Mouse (Mus musculus): ENCODE measurements around the gene Wdsub1. TPM values are rescaled to one million over a fixed set of nuclear protein-coding genes. Genes with fewer than 3 reads are reported as not detected.

Wdsub1 gene
- total and polyA plus RNA-seq, 3 experiments, result 8.2 to 13.5 (median 12.9) TPM

- no peaks in the 10 kb centered on the region for H3K79me2 ChIP-seq (replicated peaks; ENCODE audit: control insufficient read depth, extremely low read depth, insufficient read depth, poor library complexity, severe bottlenecking)
- no peak overlapping the region for H3K27ac ChIP-seq (ENCODE audit: insufficient read depth, low read depth)
- no peaks in the 10 kb centered on the region for H3K27me3 ChIP-seq (replicated peaks)
- H3K4me2 ChIP-seq (ENCODE audit: insufficient read depth, low read depth, poor library complexity, severe bottlenecking), result no peak overlapping the region
- H3K4me1 ChIP-seq (ENCODE audit: control insufficient read depth in 1 of 2, insufficient read depth in 2 of 2), result peaks cover 0 to 3% of the 10 kb centered on the region in 2 experiments; a peak in 1 of 4 replicates
- TF ChIP-seq TCF12 (IDR thresholded peaks at IDR 0.05; ENCODE audit: low read depth, low read length) (no peak), MYC (IDR thresholded peaks at IDR 0.05; ENCODE audit: low read depth, low read length) (no peak), CHD1 (IDR thresholded peaks at IDR 0.05; ENCODE audit: low read depth, low read length) (no peak), MAZ (IDR thresholded peaks at IDR 0.05; ENCODE audit: low read depth, low read length) (no peak), EP300 (IDR thresholded peaks at IDR 0.05; ENCODE audit: low read length) (no peak), ELF1 (IDR thresholded peaks at IDR 0.05; ENCODE audit: low read depth, low read length) (no peak), USF1 (IDR thresholded peaks at IDR 0.05; ENCODE audit: low read depth, low read length) (no peak), UBTF (IDR thresholded peaks at IDR 0.05; ENCODE audit: low read depth, low read length) (no peak)
- no peak overlapping the region for H3K4me3 ChIP-seq (replicated peaks in 1 of 3; ENCODE audit: low read depth in 2 of 3, low read length in 2 of 3, poor library complexity in 1 of 3)
- no peak for DNase-seq (ENCODE audit: extremely low read depth)
- H3K36me3 ChIP-seq (replicated peaks in 1 of 2; ENCODE audit: control insufficient read depth in 1 of 2, insufficient read depth in 1 of 2, low read length in 1 of 2), result no peaks in the 10 kb centered on the region
- H3K9ac ChIP-seq (ENCODE audit: insufficient read depth, low read depth), result no peak overlapping the region
- dilution Hi-C loops (cut with MboI; ENCODE audit: extremely low pct_ligation_motif_present, extremely low pct_unique_long_range_greater_than_20kb, low sequenced_read_pairs) (no loop called here), in situ Hi-C loops (cut with MboI; ENCODE audit: low pct_ligation_motif_present, low pct_unique_long_range_greater_than_20kb, low sequenced_read_pairs) (no loop called here)
- H3K9me3 ChIP-seq (replicated peaks; ENCODE audit: low read length), result no peaks in the 10 kb centered on the region
These were observed 63.7 kb downstream of the Wdsub1 start for GRCm38 (mm10) chr2:59818663-59819062.

GRCm38 (mm10) chr2:59814997-59815396 lies 67.4 kb downstream of the Wdsub1 start:
- Histone ChIP-seq H3K27ac (ENCODE audit: insufficient read depth, low read depth) (no peak overlapping the region), H3K27me3 (replicated peaks) (no peaks in the 10 kb centered on the region), H3K9me3 (replicated peaks; ENCODE audit: low read length) (no peaks in the 10 kb centered on the region), H3K36me3 (replicated peaks in 1 of 2; ENCODE audit: control insufficient read depth in 1 of 2, insufficient read depth in 1 of 2, low read length in 1 of 2) (no peaks in the 10 kb centered on the region), H3K79me2 (replicated peaks; ENCODE audit: control insufficient read depth, extremely low read depth, insufficient read depth, poor library complexity, severe bottlenecking) (no peaks in the 10 kb centered on the region), H3K4me3 (replicated peaks in 1 of 3; ENCODE audit: low read depth in 2 of 3, low read length in 2 of 3, poor library complexity in 1 of 3) (no peak overlapping the region), H3K4me2 (ENCODE audit: insufficient read depth, low read depth, poor library complexity, severe bottlenecking) (no peak overlapping the region; the same call in 1 of the 2 replicates), H3K4me1 (ENCODE audit: control insufficient read depth in 1 of 2, insufficient read depth in 2 of 2) (peaks cover 0 to under 1% of the 10 kb centered on the region in 2 experiments; a peak in 1 of 4 replicates), H3K9ac (ENCODE audit: insufficient read depth, low read depth) (no peak overlapping the region)
- dilution Hi-C loops (cut with MboI; ENCODE audit: extremely low pct_ligation_motif_present, extremely low pct_unique_long_range_greater_than_20kb, low sequenced_read_pairs) (no loop called here), in situ Hi-C loops (cut with MboI; ENCODE audit: low pct_ligation_motif_present, low pct_unique_long_range_greater_than_20kb, low sequenced_read_pairs) (no loop called here)
- no peak for DNase-seq (ENCODE audit: extremely low read depth)
- TF ChIP-seq NELFE (IDR thresholded peaks at IDR 0.05; ENCODE audit: low read depth, low read length), result no peak
- TF ChIP-seq MYC (IDR thresholded peaks at IDR 0.05; ENCODE audit: low read depth, low read length), result no peak
- no peak for TF ChIP-seq GABPA (IDR thresholded peaks at IDR 0.05; ENCODE audit: insufficient replicate concordance, low read depth, low read length)
- TF ChIP-seq ZMIZ1 (IDR thresholded peaks at IDR 0.05; ENCODE audit: low read depth, low read length), result no peak

- Histone ChIP-seq H3K9me3 (replicated peaks; ENCODE audit: low read length) (no peaks in the 10 kb centered on the region), H3K4me1 (ENCODE audit: control insufficient read depth in 1 of 2, insufficient read depth in 2 of 2) (no peaks in the 10 kb centered on the region), H3K4me3 (replicated peaks in 1 of 3; ENCODE audit: low read depth in 2 of 3, low read length in 2 of 3, poor library complexity in 1 of 3) (no peak overlapping the region), H3K4me2 (ENCODE audit: insufficient read depth, low read depth, poor library complexity, severe bottlenecking) (no peak overlapping the region), H3K36me3 (replicated peaks in 1 of 2; ENCODE audit: control insufficient read depth in 1 of 2, insufficient read depth in 1 of 2, low read length in 1 of 2) (no peaks in the 10 kb centered on the region), H3K79me2 (replicated peaks; ENCODE audit: control insufficient read depth, extremely low read depth, insufficient read depth, poor library complexity, severe bottlenecking) (no peaks in the 10 kb centered on the region), H3K27me3 (replicated peaks) (no peaks in the 10 kb centered on the region), H3K27ac (ENCODE audit: insufficient read depth, low read depth) (no peak overlapping the region), H3K9ac (ENCODE audit: insufficient read depth, low read depth) (no peak overlapping the region)
- no peak for DNase-seq (ENCODE audit: extremely low read depth)
- dilution Hi-C loops (cut with MboI; ENCODE audit: extremely low pct_ligation_motif_present, extremely low pct_unique_long_range_greater_than_20kb, low sequenced_read_pairs) (no loop called here), in situ Hi-C loops (cut with MboI; ENCODE audit: low pct_ligation_motif_present, low pct_unique_long_range_greater_than_20kb, low sequenced_read_pairs) (no loop called here)
- TF ChIP-seq NELFE (IDR thresholded peaks at IDR 0.05; ENCODE audit: low read depth, low read length), result no peak
- no peak for TF ChIP-seq POLR2AphosphoS2 (IDR thresholded peaks at IDR 0.05; ENCODE audit: low read depth, low read length)
- TF ChIP-seq CHD1 (IDR thresholded peaks at IDR 0.05; ENCODE audit: low read depth, low read length), result no peak
- no peak for TF ChIP-seq KAT2A (IDR thresholded peaks at IDR 0.05; ENCODE audit: insufficient replicate concordance, low read length)
- no peak for TF ChIP-seq MAFK (IDR thresholded peaks at IDR 0.05; ENCODE audit: insufficient replicate concordance, low read length)
These were observed 68.9 kb downstream of the Wdsub1 start for GRCm38 (mm10) chr2:59813457-59813856.

Measured in CH12.LX (cell line).